Mouse (Mus musculus) midbrain, embryonic 11.5 days (tissue): ENCODE measurements around the gene Prkaa1. TPM values are rescaled to one million over a fixed set of nuclear protein-coding genes. Genes with fewer than 3 reads are reported as not detected.

Source experiments
- ATAC-seq: fragments of 200-750 bp; cut with Nextera tagmentation; 2 replicates; pipeline ENCODE4 v1.8.0; 2017; ENCODE audit warnings: moderate TSS enrichment, moderate library complexity; ENCODE audit not compliant: low FRiP score
- DNase-seq: peaks from one replicate; pipeline ENCODE4 v3.0.0; 2015; ENCODE audit warnings: low spot score; ENCODE audit errors: missing footprints
- H3K27ac ChIP-seq: fragments of 300-500 bp; sonication (generic); 2 replicates; pipeline ENCODE4 v1.5.1; 2014; ENCODE audit warnings: low read depth, low read length
- H3K27me3 ChIP-seq: fragments of 300-500 bp; sonication (generic); 2 replicates; pipeline ENCODE4 v1.6.1; 2014; ENCODE audit warnings: mild to moderate bottlenecking, low read length, moderate library complexity, mixed read lengths; ENCODE audit not compliant: control insufficient read depth, insufficient read depth
- H3K36me3 ChIP-seq: fragments of 300-500 bp; sonication (generic); 2 replicates; pipeline ENCODE4 v1.6.1; 2014; ENCODE audit warnings: mild to moderate bottlenecking, low read length, moderate library complexity, mixed read lengths; ENCODE audit not compliant: control insufficient read depth, insufficient read depth
- H3K4me1 ChIP-seq: fragments of 300-500 bp; sonication (generic); 2 replicates; pipeline ENCODE4 v1.6.1; 2014; ENCODE audit warnings: low read length; ENCODE audit not compliant: control insufficient read depth, insufficient read depth
- H3K4me2 ChIP-seq: fragments of 300-500 bp; sonication (generic); 2 replicates; pipeline ENCODE4 v1.6.1; 2014; ENCODE audit warnings: mild to moderate bottlenecking, moderate library complexity
- H3K4me3 ChIP-seq: fragments of 300-500 bp; sonication (generic); 2 replicates; pipeline ENCODE4 v1.5.1; 2014; ENCODE audit warnings: low read depth, low read length
- H3K9ac ChIP-seq: fragments of 300-500 bp; sonication (generic); 2 replicates; pipeline ENCODE4 v1.6.1; 2014; ENCODE audit warnings: low read length
- H3K9me3 ChIP-seq: fragments of 300-500 bp; sonication (generic); 2 replicates; pipeline ENCODE4 v1.6.1; 2016; ENCODE audit warnings: low read length; ENCODE audit not compliant: control insufficient read depth
- WGBS: fragments of 180-500 bp; shearing (Covaris S2); extraction: QIAGEN DNeasy Blood & Tissue Kit; methylation state at CpG from one replicate; pipeline ENCODE4 v1.1.7; 2014; 5-methylcytosine and 5-hydroxymethylcytosine counted together
- polyA plus RNA-seq: library from polyadenylated mRNA; unstranded; fragments of >200 nt; fragmentation: Nextera tagmentation; extraction: Ambion mirVana; gene quantifications from 2 replicates; pipeline ENCODE4 v1.2.1, GENCODE M21; 2014

The Prkaa1 gene
- 20.0 and 20.3 TPM in 2 replicates for polyA plus RNA-seq

- Histone ChIP-seq H3K4me3 (peak within 1 kb of the TSS; percentile 85), H3K4me2 (peak within 1 kb of the TSS; percentile 67), H3K36me3 (no peaks in the 10 kb centered on the region), H3K27ac (peak within 1 kb of the TSS; percentile 89), H3K27me3 (no peaks in the 10 kb centered on the region), H3K9ac (peak within 1 kb of the TSS; percentile 89), H3K4me1 (peaks cover 9% of the 10 kb centered on the region), H3K9me3 (no peaks in the 10 kb centered on the region)
- under 1% methylated on average over 61 of the region's 80 CpGs for WGBS
- peak; percentile 96 for DNase-seq
- ATAC-seq, result peak; percentile 94
Measured at GRCm38 (mm10) chr15:5143361-5144020, at the start of gene Prkaa1. Prkaa1 (plus strand) TSS chr15:5143861.

DNA sequence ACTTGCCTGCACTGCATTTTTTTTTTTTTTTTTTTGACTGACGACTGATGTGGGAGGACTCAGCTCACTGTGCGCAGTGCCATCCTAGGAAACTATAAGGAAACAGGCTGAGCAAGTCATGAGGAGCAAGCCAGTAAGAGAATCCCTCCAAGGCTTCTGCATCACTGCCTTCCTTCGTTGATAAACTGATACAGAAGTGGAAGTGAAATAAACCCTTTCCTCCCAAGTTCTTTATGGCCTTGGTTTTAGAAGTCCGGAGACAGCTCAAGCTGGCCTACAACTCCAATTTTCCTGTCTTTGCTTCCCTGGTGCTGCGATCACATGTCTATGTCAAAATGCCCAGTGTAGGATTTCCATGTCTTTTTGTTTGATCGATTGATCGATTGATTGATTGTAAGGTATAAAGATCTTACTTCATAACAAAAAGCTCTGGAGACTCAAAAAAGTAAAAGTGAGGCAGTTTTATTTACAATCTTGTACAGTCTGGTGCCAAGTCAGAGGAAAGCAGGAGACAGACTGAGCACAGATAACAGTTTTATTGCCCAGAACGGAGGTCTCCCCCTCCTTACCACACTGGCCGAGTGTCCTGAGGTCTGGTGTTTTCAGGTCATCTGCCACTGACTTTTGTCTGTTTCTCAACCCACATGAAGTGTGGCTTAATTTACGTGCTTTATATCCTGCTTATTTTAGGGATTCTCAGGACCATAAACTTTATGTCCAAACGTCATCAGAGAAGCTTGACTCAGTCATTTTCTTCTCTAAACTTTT, 47.9 kb upstream of the Prkaa1 start:
- no peaks in the 10 kb centered on the region for H3K4me1 ChIP-seq
- H3K36me3 ChIP-seq, result no peaks in the 10 kb centered on the region
- DNase-seq, result no peak
- no peak for ATAC-seq
- 91% methylated on average over 11 of the region's 11 CpGs for WGBS
- no peaks in the 10 kb centered on the region for H3K27me3 ChIP-seq
- H3K9me3 ChIP-seq, result no peaks in the 10 kb centered on the region; the same call in 1 of the 2 replicates
- H3K4me3 ChIP-seq, result no peak overlapping the region
- H3K4me2 ChIP-seq, result no peak overlapping the region
- no peak overlapping the region for H3K9ac ChIP-seq
- H3K27ac ChIP-seq, result no peak overlapping the region

DNA sequence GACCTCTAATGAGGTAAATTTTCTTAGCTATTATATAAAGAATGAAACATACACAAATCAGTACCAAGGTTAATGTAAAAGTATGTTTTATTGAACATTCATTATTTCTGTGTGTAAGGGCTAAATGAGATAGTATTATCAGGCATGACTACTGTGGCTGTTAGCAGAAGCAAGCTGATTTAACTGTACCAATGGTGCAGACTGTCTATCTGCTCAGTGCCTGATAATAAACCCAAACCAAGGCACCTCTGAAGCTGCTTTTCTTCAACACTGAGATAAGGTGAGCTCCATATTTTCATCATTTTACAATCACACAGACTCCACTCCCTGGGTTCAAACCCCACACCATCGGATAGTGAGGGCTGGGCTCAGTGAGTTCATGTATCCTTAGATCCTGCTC, 46.3 kb upstream of the Prkaa1 start:
- Histone ChIP-seq H3K4me2 (no peak overlapping the region), H3K27me3 (no peaks in the 10 kb centered on the region), H3K9ac (no peak overlapping the region), H3K4me3 (no peak overlapping the region), H3K4me1 (no peaks in the 10 kb centered on the region), H3K36me3 (no peaks in the 10 kb centered on the region), H3K27ac (no peak overlapping the region), H3K9me3 (no peaks in the 10 kb centered on the region; the same call in 1 of the 2 replicates)
- no peak for DNase-seq
- 96% methylated on average over 1 of the region's 1 CpGs for WGBS
- ATAC-seq, result no peak

DNA sequence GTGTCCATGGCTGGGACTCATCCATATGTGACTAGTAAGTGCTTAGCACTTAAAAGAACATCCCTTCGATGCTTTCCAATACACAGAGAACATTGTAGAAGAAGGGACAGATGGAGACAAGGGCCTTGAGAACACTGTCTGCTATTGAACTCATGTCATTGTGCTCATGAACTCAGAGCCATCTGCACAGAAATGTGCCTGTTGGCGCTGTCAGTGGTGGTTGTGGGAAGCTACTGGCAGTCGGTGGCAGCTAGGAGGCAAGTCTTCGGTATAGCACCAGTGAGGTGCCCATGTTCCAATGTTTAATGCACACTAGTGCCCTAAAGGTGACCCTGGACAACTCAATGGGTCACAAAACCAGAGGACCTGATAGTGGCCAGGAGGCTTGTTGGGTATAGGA, 41.3 kb upstream of the Prkaa1 start:
- 97% methylated on average over 4 of the region's 4 CpGs for WGBS

DNA sequence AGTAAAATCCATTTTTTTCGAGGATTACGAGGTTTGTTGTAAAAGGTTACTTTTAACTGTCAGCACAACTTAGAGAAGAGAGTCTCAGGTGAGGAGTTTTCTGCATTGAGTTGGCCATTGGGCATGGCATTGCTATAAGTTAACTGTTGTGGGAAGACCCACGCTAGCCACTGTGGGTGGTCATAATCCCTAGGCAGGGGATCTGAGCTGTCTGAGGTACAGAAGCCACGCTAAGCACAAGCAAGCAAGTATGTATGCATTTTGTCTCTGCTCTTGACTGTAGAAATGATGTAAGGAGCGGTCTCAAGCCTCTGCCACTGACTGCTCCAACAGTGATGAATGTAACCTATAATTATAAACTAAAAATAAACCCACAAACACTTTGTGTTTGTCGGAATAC, 37.8 kb upstream of the Prkaa1 start:
- 83% methylated on average over 6 of the region's 6 CpGs for WGBS
- Histone ChIP-seq H3K4me2 (no peak overlapping the region), H3K36me3 (no peaks in the 10 kb centered on the region), H3K4me1 (no peaks in the 10 kb centered on the region), H3K9ac (no peak overlapping the region), H3K27ac (no peak overlapping the region), H3K9me3 (no peaks in the 10 kb centered on the region), H3K4me3 (no peak overlapping the region), H3K27me3 (no peaks in the 10 kb centered on the region)
- DNase-seq, result no peak
- 0 out of 2 replicates have a peak, but pooled peaks have one; percentile 40 for ATAC-seq

More for the DNA sequence above, 41.3 kb upstream of the Prkaa1 start:
- H3K9me3 ChIP-seq, result no peaks in the 10 kb centered on the region
- no peaks in the 10 kb centered on the region for H3K4me1 ChIP-seq
- no peaks in the 10 kb centered on the region for H3K27me3 ChIP-seq
- ATAC-seq (no peak), DNase-seq (no peak)
- H3K9ac ChIP-seq, result no peak overlapping the region
- H3K4me3 ChIP-seq, result no peak overlapping the region
- no peaks in the 10 kb centered on the region for H3K36me3 ChIP-seq
- no peak overlapping the region for H3K4me2 ChIP-seq
- H3K27ac ChIP-seq, result no peak overlapping the region

DNA sequence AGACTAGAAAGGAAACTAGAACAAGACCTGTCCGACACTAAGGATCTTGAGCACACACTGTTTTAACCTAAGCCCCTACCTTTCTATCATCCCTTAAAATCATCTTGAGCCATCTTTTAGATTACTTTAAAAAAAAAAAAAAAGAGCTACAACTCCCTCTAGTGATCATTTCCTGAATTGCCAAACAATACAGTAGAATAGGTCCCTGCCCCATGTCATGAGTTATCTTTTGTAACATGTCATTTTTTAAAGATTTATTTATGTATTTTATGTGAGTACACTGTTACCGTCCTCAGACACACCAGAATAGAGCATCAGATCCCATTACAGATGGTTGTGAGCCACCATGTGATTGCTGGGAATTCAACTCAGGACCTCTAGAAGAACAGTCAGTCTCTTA, 37.4 kb upstream of the Prkaa1 start:
- ATAC-seq (no peak), DNase-seq (peak; percentile 87)
- Histone ChIP-seq H3K9ac (no peak overlapping the region), H3K36me3 (no peaks in the 10 kb centered on the region), H3K27ac (no peak overlapping the region), H3K4me1 (no peaks in the 10 kb centered on the region), H3K4me3 (no peak overlapping the region), H3K4me2 (no peak overlapping the region), H3K27me3 (no peaks in the 10 kb centered on the region), H3K9me3 (no peaks in the 10 kb centered on the region)
- WGBS, result 61% methylated on average over 2 of the region's 2 CpGs

- DNase-seq (no peak), ATAC-seq (no peak)
- Histone ChIP-seq H3K9me3 (no peaks in the 10 kb centered on the region), H3K9ac (no peak within 1 kb of the TSS), H3K4me2 (no peak within 1 kb of the TSS), H3K4me1 (no peaks in the 10 kb centered on the region), H3K27ac (no peak within 1 kb of the TSS), H3K36me3 (no peaks in the 10 kb centered on the region), H3K4me3 (no peak within 1 kb of the TSS), H3K27me3 (no peaks in the 10 kb centered on the region)
- WGBS, result 77% methylated on average over 21 of the region's 21 CpGs
Measured at GRCm38 (mm10) chr15:5107686-5108654, 35.7 kb upstream of the Prkaa1 start, which contains the start of gene Card6. Card6 (minus strand) TSS chr15:5108539.

DNA sequence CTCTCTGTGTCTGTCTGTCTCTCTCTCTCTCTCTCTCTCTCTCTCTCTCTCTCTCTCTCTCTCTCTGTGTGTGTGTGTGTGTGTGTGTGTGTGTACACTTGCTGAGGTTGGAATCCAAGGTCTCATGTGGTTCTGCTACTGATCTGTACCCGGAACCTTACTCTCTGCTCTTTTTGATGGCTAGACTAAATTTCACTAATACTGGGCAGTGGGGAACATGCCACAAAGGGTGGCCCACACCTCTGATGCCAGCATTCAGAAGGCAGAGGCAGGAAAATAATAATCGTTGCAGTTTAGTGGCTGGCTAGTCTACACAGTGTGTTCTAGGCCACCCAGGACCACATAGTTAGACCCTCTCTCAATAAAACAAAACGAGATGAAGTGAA, 35.0 kb upstream of the Prkaa1 start:
- DNase-seq, result no peak
- 84% methylated on average over 3 of the region's 3 CpGs for WGBS

More for the DNA sequence above, 35.0 kb upstream of the Prkaa1 start:
- Histone ChIP-seq H3K4me3 (no peak overlapping the region), H3K4me2 (no peak overlapping the region), H3K36me3 (no peaks in the 10 kb centered on the region), H3K4me1 (no peaks in the 10 kb centered on the region), H3K9ac (no peak overlapping the region), H3K27ac (no peak overlapping the region), H3K9me3 (no peaks in the 10 kb centered on the region), H3K27me3 (no peaks in the 10 kb centered on the region)
- ATAC-seq, result no peak
